Mouse (Mus musculus) C2C12 (cell line): ENCODE results near the gene Sco1.

Experiments used
- CEBPB ChIP-seq: IDR thresholded peaks from one replicate; pipeline ENCODE4 v1.6.1; 2011; ENCODE audit warnings: low read depth, mild to moderate bottlenecking, control low read depth, moderate library complexity
- CTCF ChIP-seq: IDR thresholded peaks from one replicate; pipeline ENCODE4 v1.5.1; 2011; ENCODE audit not compliant: control insufficient read depth, insufficient read depth, insufficient read length
- FOSL1 ChIP-seq: IDR thresholded peaks from one replicate; pipeline ENCODE4 v1.8.0; 2011; ENCODE audit warnings: mild to moderate bottlenecking, low read length; ENCODE audit not compliant: poor library complexity, insufficient read depth, severe bottlenecking
- MAX ChIP-seq: IDR thresholded peaks from one replicate; pipeline ENCODE4 v1.6.1; 2011; ENCODE audit warnings: mild to moderate bottlenecking, control low read depth
- MYOD1 ChIP-seq: IDR thresholded peaks from one replicate; pipeline ENCODE4 v1.6.1; 2011; ENCODE audit warnings: low read depth; ENCODE audit not compliant: control insufficient read depth, insufficient read length
- MYOG ChIP-seq: IDR thresholded peaks from one replicate; pipeline ENCODE4 v1.6.1; 2011; ENCODE audit not compliant: control insufficient read depth, insufficient read length; ENCODE audit errors: extremely low read depth
- USF1 ChIP-seq: IDR thresholded peaks from one replicate; pipeline ENCODE4 v1.6.1; 2011; ENCODE audit warnings: low read depth, mild to moderate bottlenecking, control low read depth, moderate library complexity

DNA sequence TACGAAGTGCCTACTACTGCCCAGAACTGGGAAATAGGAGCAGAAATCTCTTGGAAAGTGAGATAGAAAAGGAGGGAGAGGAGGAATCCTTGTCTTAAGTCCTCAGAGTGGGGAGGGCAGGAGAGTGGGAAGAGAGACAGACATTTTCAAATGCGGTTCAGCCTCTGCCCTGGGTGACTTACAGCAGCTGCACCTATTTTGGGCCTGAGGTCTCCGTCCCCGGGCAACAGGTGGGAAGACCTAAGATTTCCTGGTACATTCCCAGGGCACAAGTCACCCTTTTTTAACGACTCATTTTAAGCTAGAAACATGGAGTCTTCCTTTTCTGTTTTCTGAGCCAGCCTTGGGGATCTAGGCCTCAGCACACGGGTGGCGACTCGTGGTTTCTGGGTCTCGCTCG, 54.5 kb downstream of the Sco1 start:
- TF ChIP-seq CTCF (no peak), USF1 (no peak), MAX (no peak), MYOD1 (no peak), CEBPB (no peak), MYOG (no peak), FOSL1 (no peak)
